Mouse (Mus musculus) heart, adult 2 months (tissue): ENCODE data around the gene Rbp7. TPM values are rescaled to one million over a fixed set of nuclear protein-coding genes. Genes with fewer than 3 reads are reported as not detected.
"Not testable (repeated sequence)": the region's sequence is repeated elsewhere in the genome, so short reads cannot be mapped to it uniquely, and the experiment has no call there.

Experiments
- DNase-seq, 2 experiments: peaks; one replicate each; pipeline ENCODE4 v3.0.0; 2021
- H3K27ac ChIP-seq: fragments of 200-600 bp; 2 replicates; pipeline ENCODE4 v1.8.1; 2022
- H3K27me3 ChIP-seq: fragments of 200-500 bp; 2 replicates; pipeline ENCODE4 v1.6.1; 2012; ENCODE audit warnings: mild to moderate bottlenecking, low read length, inconsistent platforms, mixed read lengths; ENCODE audit not compliant: control insufficient read depth, insufficient read depth
- H3K36me3 ChIP-seq: fragments of 200-500 bp; 2 replicates; pipeline ENCODE4 v1.6.1; 2012; ENCODE audit warnings: low read length, inconsistent platforms; ENCODE audit not compliant: control insufficient read depth, insufficient read depth
- H3K4me1 ChIP-seq: fragments of 200-500 bp; 2 replicates; pipeline ENCODE4 v1.6.1; 2011; ENCODE audit warnings: low read length; ENCODE audit not compliant: control insufficient read depth, insufficient read depth
- H3K4me3 ChIP-seq: fragments of 200-600 bp; 2 replicates; pipeline ENCODE4 v1.8.1; 2022
- H3K79me2 ChIP-seq: fragments of 200-500 bp; replicated peaks from 2 replicates; pipeline ENCODE4 v1.6.1; 2012; ENCODE audit warnings: mild to moderate bottlenecking, inconsistent platforms, low read length, moderate library complexity, mixed read lengths; ENCODE audit not compliant: control insufficient read depth, insufficient read depth
- H3K9ac ChIP-seq: fragments of 200-500 bp; 2 replicates; pipeline ENCODE4 v1.6.1; 2012; ENCODE audit warnings: low read depth, mild to moderate bottlenecking, control low read depth, inconsistent platforms, low read length, mixed read lengths
- CTCF ChIP-seq: fragments of 200-600 bp; IDR thresholded peaks from 2 replicates; pipeline ENCODE4 v1.8.1; 2022; ENCODE audit warnings: antibody characterized with exemption, mild to moderate bottlenecking, moderate library complexity
- EP300 ChIP-seq: fragments of 200-500 bp; IDR thresholded peaks from 2 replicates; pipeline ENCODE4 v1.6.1; 2011; ENCODE audit warnings: low read depth, low read length, control low read depth; ENCODE audit not compliant: insufficient read depth
- POLR2A ChIP-seq: fragments of 200-500 bp; IDR thresholded peaks from 2 replicates; pipeline ENCODE4 v1.6.1; 2011; ENCODE audit warnings: mild to moderate bottlenecking, low read depth, low read length, control low read depth; ENCODE audit not compliant: insufficient read depth
- WGBS: fragments of 180-500 bp; shearing (Covaris S2); methylation state at CpG from one replicate; pipeline ENCODE4 v1.1.7; 2018; 5-methylcytosine and 5-hydroxymethylcytosine counted together
- intact Hi-C: fragments of 180-260 bp; cut with DNase I; formaldehyde crosslinking; loops from one replicate; pipeline ENCODE4 v1.15.1; 2025
- polyA plus RNA-seq: library from polyadenylated mRNA; depleted of rRNA; stranded (reverse); fragments of >200 nt; gene quantifications from 2 replicates; pipeline ENCODE4 v1.2.3, GENCODE M21; 2012
- total RNA-seq, 2 experiments: library from RNA; stranded (reverse); gene quantifications; 2 replicates each; pipeline ENCODE4 v1.2.3; 2021

The Rbp7 gene
- total and polyA plus RNA-seq, 3 experiments = 22.9 to 61.6 (median 56.2) TPM

DNA sequence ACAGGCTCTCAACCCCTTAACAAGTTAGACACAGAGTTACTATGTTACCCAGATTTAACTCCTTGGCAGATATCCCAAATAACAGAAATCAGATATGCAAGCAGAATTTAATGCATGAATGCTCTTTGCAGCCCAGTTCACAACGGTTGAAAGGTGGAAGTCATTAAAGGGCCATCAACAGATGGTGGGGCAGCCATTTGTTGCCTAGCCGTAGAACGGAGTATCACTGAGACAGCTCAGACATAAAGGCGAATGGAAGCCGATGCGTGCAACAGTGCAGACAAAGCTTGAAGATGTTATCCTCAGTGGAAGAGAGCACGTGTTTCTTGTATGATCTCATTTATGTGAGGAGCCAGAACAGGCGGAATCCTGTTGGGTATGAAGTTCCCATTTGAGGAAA lies 14.2 kb downstream of the Rbp7 start:
- H3K9ac ChIP-seq = no peak overlapping the region
- H3K79me2 ChIP-seq = no peaks in the 10 kb centered on the region
- TF ChIP-seq CTCF (no peak), EP300 (no peak), POLR2A (no peak)
- H3K4me3 ChIP-seq = no peak overlapping the region
- peaks cover 3% of the 10 kb centered on the region for H3K4me1 ChIP-seq
- no peaks in the 10 kb centered on the region for H3K27me3 ChIP-seq
- no peak overlapping the region for H3K27ac ChIP-seq
- H3K36me3 ChIP-seq = no peaks in the 10 kb centered on the region
- no peak for DNase-seq
- intact Hi-C loops = loop anchor here (10.0 kb wide), 1 partner anchor 296 kb away; no protein-coding TSS in a partner anchor
- 63% methylated on average over 8 of the region's 8 CpGs for WGBS

DNA sequence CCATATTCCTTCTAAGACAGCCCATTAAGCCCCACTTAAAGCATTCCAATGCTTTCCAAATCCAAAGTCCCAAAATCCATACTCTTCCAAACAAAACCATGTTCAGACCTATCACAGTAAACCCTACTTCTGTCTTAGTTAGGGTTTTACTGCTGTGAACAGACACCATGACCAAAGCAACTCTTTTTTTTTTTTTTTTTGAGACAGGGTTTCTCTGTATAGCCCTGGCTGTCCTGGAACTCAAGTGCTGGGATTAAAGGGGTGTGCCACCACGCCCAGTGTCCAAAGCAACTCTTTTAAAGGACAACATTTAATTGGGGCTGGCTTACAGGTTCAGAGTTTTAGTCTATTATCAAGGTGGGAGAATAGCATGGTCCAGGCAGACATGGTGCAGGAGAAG lies 22.9 kb downstream of the Rbp7 start:
- H3K4me3 ChIP-seq, H3K79me2 ChIP-seq, H3K4me1 ChIP-seq, H3K36me3 ChIP-seq, H3K27me3 ChIP-seq, H3K27ac ChIP-seq, H3K9ac ChIP-seq, intact Hi-C loops, DNase-seq: not testable (repeated sequence)
- 69% methylated on average over 1 of the region's 1 CpGs for WGBS

DNA sequence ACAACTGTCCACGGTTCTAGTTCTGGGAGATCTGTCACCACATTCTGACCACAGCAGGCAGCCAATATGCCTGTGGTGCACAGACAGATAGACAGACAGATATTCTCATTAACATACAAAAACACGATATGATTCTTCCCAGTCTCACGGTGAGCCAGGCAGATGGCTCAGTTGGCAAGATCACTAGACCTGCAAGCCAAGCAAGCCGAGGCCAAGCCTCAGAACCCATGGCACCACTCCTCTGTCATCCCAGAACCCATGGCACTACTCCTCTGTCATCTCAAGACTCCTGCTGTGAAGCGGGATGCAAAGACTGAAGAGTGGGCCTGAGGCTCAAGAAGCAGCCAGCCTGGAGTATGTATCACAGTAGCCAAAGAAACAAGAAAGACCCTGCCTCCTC lies 25.2 kb downstream of the Rbp7 start:
- Histone ChIP-seq H3K4me3 (no peak overlapping the region), H3K27ac (no peak overlapping the region), H3K27me3 (no peaks in the 10 kb centered on the region), H3K4me1 (peaks cover under 1% of the 10 kb centered on the region; the same call in 1 of the 2 replicates), H3K79me2 (0 out of 2 replicates have a peak, but pooled peaks cover 2% of the 10 kb centered on the region), H3K9ac (no peak overlapping the region), H3K36me3 (no peaks in the 10 kb centered on the region)
- WGBS = 73% methylated on average over 5 of the region's 5 CpGs
- no peak for TF ChIP-seq CTCF
- TF ChIP-seq EP300 = no peak
- no peak for TF ChIP-seq POLR2A
- intact Hi-C loops = no loop called here
- no peak for DNase-seq

DNA sequence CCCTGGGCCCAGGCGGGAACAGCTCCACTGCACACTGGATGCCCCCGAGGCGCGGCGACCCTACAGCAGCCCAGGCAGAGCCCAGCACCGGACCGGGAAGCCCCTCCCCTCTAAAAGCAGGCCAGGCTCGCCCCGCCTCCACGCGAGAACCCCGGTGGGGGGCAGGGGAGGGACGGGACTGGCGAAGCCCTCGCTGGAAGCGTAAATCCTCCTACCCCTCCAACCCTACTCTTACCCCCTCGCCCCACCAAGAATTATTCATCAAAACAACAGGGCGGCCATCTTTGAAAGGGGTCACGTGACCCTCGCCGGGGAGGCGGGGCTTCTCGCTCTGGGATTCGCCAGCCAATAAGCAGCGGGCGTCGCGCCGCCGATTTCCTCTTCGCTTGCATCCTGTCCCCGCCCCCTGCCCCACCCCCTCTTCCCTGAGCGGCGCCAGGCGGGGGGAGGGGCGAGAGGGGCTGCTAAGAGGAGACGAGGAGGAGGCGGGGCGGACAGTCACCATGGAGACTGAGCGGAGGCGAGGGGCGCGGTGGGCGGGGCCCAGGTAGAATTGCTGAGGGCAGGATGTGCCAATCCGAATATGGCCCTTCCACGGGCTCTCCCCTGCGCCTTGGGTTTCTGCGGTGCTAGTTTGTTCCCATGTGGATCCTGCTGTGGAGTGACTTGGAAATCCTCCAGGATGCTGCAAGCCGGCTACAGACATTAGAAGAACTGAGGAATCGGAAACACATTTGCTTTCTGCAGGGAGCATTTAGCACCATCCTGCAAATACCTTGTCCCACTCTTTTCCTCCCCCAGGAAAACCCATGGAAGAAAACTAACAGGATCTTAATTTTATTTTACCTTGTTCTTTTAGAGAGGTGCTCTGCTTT lies 28.2 kb downstream of the Rbp7 start, which contains the start of gene Ube4b:
Gene Ube4b, minus strand, starts transcription at position 425 of the 875 bp plus-strand sequence.
- H3K79me2 ChIP-seq = peaks cover 7% of the 10 kb centered on the region
- peak within 1 kb of the TSS; percentile 99 for H3K27ac ChIP-seq
- no peaks in the 10 kb centered on the region for H3K27me3 ChIP-seq
- H3K4me1 ChIP-seq = peaks cover 4% of the 10 kb centered on the region
- peak; percentile 96 to 97 for DNase-seq
- intact Hi-C loops = no loop called here
- no peaks in the 10 kb centered on the region for H3K36me3 ChIP-seq
- H3K9ac ChIP-seq = peak within 1 kb of the TSS; percentile 91
- TF ChIP-seq EP300 (no peak), POLR2A (peak; percentile 79)
- under 1% methylated on average over 46 of the region's 50 CpGs for WGBS
- peak within 1 kb of the TSS; percentile 84 for H3K4me3 ChIP-seq

DNA sequence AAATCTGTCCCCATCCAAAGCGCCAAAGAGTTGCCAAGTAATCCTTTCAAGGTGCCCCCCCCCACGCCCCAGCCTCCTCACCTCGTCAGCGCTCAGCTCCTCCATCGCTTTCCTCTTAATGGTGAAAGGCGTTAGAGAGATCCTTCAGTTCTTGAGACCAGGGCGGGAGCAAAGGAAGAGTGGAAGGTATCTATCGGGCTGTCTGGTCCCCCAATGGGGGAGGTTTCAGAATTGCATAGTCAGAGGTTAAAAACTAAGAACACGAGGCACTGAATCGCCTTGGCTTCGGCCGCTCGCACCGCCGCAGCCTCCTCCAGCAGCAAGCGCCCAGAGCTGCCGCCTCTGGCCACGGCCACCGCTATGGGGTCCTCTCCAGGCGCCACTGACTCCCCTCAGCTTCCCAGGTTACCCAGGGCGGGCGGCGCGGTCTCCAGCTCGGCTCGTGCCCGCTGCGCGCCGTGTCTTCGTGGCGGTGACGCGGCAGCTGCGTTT lies 28.9 kb downstream of the Rbp7 start:
- intact Hi-C loops = no loop called here
- Histone ChIP-seq H3K27ac (peak overlapping the region; percentile 99), H3K36me3 (no peaks in the 10 kb centered on the region), H3K79me2 (peaks cover 9% of the 10 kb centered on the region), H3K27me3 (no peaks in the 10 kb centered on the region), H3K9ac (peak overlapping the region; percentile 91), H3K4me1 (peaks cover 4% of the 10 kb centered on the region), H3K4me3 (peak overlapping the region; percentile 84)
- DNase-seq = peak in 1 of 2 experiments; percentile 39
- under 1% methylated on average over 35 of the region's 35 CpGs for WGBS
- TF ChIP-seq POLR2A = no peak
- no peak for TF ChIP-seq EP300
- TF ChIP-seq CTCF = no peak

DNA sequence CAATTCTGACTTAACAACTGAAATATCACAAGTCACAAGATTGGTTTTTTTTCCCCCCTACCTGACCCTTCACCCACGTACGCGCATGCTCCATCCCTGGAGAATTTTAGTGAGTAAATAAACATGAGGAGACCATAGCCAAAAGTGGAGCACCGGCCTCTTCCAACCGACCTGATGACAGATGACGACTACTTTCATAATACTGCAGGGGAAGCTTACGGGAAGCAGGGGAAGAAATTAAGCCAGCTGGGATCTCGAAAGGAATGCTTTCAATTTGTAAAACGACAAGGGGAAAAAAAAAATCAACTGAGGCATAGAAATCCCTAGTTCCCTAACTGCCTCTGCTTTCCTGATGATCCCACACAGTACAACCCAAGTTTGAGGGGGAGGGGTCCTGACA lies 30.0 kb downstream of the Rbp7 start:
- 0 out of 2 replicates have a peak, but pooled peaks have one; percentile 27 for TF ChIP-seq POLR2A
- TF ChIP-seq CTCF = no peak
- Histone ChIP-seq H3K79me2 (peaks cover 9% of the 10 kb centered on the region), H3K4me3 (peak overlapping the region; percentile 84), H3K27ac (peak overlapping the region; percentile 99), H3K36me3 (no peaks in the 10 kb centered on the region), H3K27me3 (no peaks in the 10 kb centered on the region), H3K9ac (no peak overlapping the region), H3K4me1 (peaks cover 4% of the 10 kb centered on the region)
- DNase-seq = no peak
- intact Hi-C loops = no loop called here
- WGBS = 3% methylated on average over 9 of the region's 9 CpGs
